Mouse (Mus musculus) stomach, embryonic 14.5 days (tissue): ENCODE results near the gene Kiss1. TPM values are rescaled to one million over a fixed set of nuclear protein-coding genes. Genes with fewer than 3 reads are reported as not detected.

Experiments used
- polyA plus RNA-seq: library from polyadenylated mRNA; unstranded; fragments of >200 nt; fragmentation: Nextera tagmentation; extraction: Ambion mirVana; gene quantifications from 2 replicates; pipeline ENCODE4 v1.2.1, GENCODE M21; 2014

The Kiss1 gene
- polyA plus RNA-seq, 1 experiment from 2014 or later = not detected

Other genes starting within 250 kb of the Kiss1 start
- 43.2 and 45.4 TPM in 2 replicates for gene Ppp1r15b, start 190.7 kb upstream of the Kiss1 start, polyA plus RNA-seq
- gene Plekha6, start 157.7 kb upstream of the Kiss1 start, polyA plus RNA-seq = 19.8 and 21.7 TPM in 2 replicates
- gene Golt1a, start 12.1 kb upstream of the Kiss1 start, polyA plus RNA-seq = 1.5 and 2.8 TPM in 2 replicates
- gene Ren1, start 28.6 kb downstream of the Kiss1 start, polyA plus RNA-seq = 1.4 and 2.6 TPM in 2 replicates
- gene Etnk2, start 41.7 kb downstream of the Kiss1 start, polyA plus RNA-seq = 4.9 and 5.6 TPM in 2 replicates
- 8.2 and 8.5 TPM in 2 replicates for gene Sox13, start 102.5 kb downstream of the Kiss1 start, polyA plus RNA-seq